Mouse (Mus musculus): Measurements from ENCODE around the gene Ntsr1. TPM values are rescaled to one million over a fixed set of nuclear protein-coding genes. Genes with fewer than 3 reads are reported as not detected.
A peak's percentile ranks its signal among the peaks of the same experiment; 100 is the strongest.

The Ntsr1 gene
- total and polyA plus RNA-seq, 2 experiments from 2014 or later, result 4.1 to 15.2 TPM

GRCm38 (mm10) chr2:180472306-180473079 lies 27.3 kb upstream of the Ntsr1 start:
- no peaks in the 10 kb centered on the region for H3K36me3 ChIP-seq (ENCODE audit: insufficient read depth, low read length)
- peak; percentile 84 for TF ChIP-seq CTCF (IDR thresholded peaks at IDR 0.05)
- no peak overlapping the region for H3K4me3 ChIP-seq (ENCODE audit: low read depth, low read length)
- peak; percentile 41; the same call in 1 of the 2 replicates for ATAC-seq (ENCODE audit: low FRiP score)
- DNase-seq (ENCODE audit: low spot score), result peak; percentile 59
- no peak overlapping the region for H3K4me2 ChIP-seq (ENCODE audit: low read depth, low read length, poor library complexity, severe bottlenecking)
- H3K9ac ChIP-seq (replicated peaks; ENCODE audit: low read length, poor library complexity, severe bottlenecking), result no peak overlapping the region
- no peaks in the 10 kb centered on the region for H3K9me3 ChIP-seq (ENCODE audit: low read length)
- no peak overlapping the region for H3K27ac ChIP-seq (ENCODE audit: low read depth, low read length)
- H3K4me1 ChIP-seq (ENCODE audit: insufficient read depth, low read length), result no peaks in the 10 kb centered on the region
- WGBS, result 5% methylated on average over 21 of the region's 21 CpGs
- H3K27me3 ChIP-seq (ENCODE audit: insufficient read depth, low read length), result no peaks in the 10 kb centered on the region

GRCm38 (mm10) chr2:180473080-180473440 lies 26.7 kb upstream of the Ntsr1 start:
- no peak overlapping the region for H3K4me2 ChIP-seq (ENCODE audit: low read depth, low read length, poor library complexity, severe bottlenecking)
- WGBS, result 32% methylated on average over 7 of the region's 7 CpGs
- no peak overlapping the region for H3K27ac ChIP-seq (ENCODE audit: low read depth, low read length)
- ATAC-seq (ENCODE audit: low FRiP score), result peak; percentile 76
- no peaks in the 10 kb centered on the region for H3K9me3 ChIP-seq (ENCODE audit: low read length)
- H3K4me3 ChIP-seq (ENCODE audit: low read depth, low read length), result no peak overlapping the region
- no peaks in the 10 kb centered on the region for H3K4me1 ChIP-seq (ENCODE audit: insufficient read depth, low read length)
- no peaks in the 10 kb centered on the region for H3K27me3 ChIP-seq (ENCODE audit: insufficient read depth, low read length)
- TF ChIP-seq CTCF (IDR thresholded peaks at IDR 0.05), result peak; percentile 70
- H3K9ac ChIP-seq (replicated peaks; ENCODE audit: low read length, poor library complexity, severe bottlenecking), result no peak overlapping the region
- DNase-seq (ENCODE audit: low spot score), result peak; percentile 94
- H3K36me3 ChIP-seq (ENCODE audit: insufficient read depth, low read length), result no peaks in the 10 kb centered on the region

DNA sequence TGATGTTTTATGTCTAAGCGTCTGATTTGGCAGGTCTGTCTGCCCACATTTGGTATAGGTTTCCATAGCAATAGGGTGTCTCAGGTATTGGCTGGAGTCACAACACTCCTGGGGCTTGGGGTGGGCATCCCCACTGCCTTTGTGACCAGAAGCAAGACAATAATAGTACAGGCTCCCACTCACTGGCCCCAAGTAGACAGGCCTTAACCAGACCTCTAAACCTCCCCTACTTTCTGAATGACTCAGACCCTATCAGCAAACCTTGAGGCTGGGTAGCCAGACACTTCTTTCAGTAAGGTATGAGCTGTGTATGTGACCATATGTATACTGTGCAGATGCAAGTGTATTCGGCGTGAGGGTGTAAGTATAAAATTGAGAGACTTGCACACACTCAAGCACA lies 24.9 kb upstream of the Ntsr1 start:
- Histone ChIP-seq H3K4me3 (ENCODE audit: low read depth, low read length) (no peak overlapping the region), H3K9me3 (ENCODE audit: low read length) (no peaks in the 10 kb centered on the region), H3K4me1 (ENCODE audit: insufficient read depth, low read length) (no peaks in the 10 kb centered on the region), H3K27ac (ENCODE audit: low read depth, low read length) (no peak overlapping the region), H3K36me3 (ENCODE audit: insufficient read depth, low read length) (no peaks in the 10 kb centered on the region), H3K27me3 (ENCODE audit: insufficient read depth, low read length) (no peaks in the 10 kb centered on the region), H3K4me2 (ENCODE audit: low read depth, low read length, poor library complexity, severe bottlenecking) (no peak overlapping the region), H3K9ac (replicated peaks; ENCODE audit: low read length, poor library complexity, severe bottlenecking) (no peak overlapping the region)
- DNase-seq (ENCODE audit: low spot score) (no peak), ATAC-seq (ENCODE audit: low FRiP score) (no peak)
- TF ChIP-seq CTCF (IDR thresholded peaks at IDR 0.05), result no peak
- 90% methylated on average over 3 of the region's 3 CpGs for WGBS

DNA sequence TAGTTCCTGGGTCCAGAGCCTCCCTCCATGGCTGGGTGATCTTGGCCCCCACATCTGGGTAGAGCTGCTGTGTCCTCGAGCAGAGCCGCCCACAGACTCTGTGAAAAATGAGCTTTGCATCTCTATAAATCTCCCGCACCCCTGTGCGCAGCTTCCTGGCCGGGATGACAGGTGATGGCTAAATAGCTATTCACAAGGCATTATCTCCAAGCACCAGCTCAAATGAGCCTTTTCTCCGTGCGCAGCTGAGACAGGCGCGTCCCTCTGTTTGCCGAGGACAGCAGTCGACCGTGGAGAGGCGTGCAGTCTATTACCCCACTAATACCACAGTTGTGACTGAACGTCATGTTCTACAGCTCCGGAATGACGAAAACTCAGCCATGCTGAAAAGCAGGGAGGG lies 17.5 kb upstream of the Ntsr1 start:
- Histone ChIP-seq H3K4me2 (ENCODE audit: low read depth, low read length, poor library complexity, severe bottlenecking) (no peak overlapping the region), H3K27ac (ENCODE audit: low read depth, low read length) (no peak overlapping the region), H3K4me1 (ENCODE audit: insufficient read depth, low read length) (peaks cover 6% of the 10 kb centered on the region; the same call in 1 of the 2 replicates), H3K4me3 (ENCODE audit: low read depth, low read length) (no peak overlapping the region), H3K27me3 (ENCODE audit: insufficient read depth, low read length) (no peaks in the 10 kb centered on the region), H3K9me3 (ENCODE audit: low read length) (no peaks in the 10 kb centered on the region), H3K9ac (replicated peaks; ENCODE audit: low read length, poor library complexity, severe bottlenecking) (no peak overlapping the region), H3K36me3 (ENCODE audit: insufficient read depth, low read length) (no peaks in the 10 kb centered on the region)
- no peak for TF ChIP-seq CTCF (IDR thresholded peaks at IDR 0.05)
- peak; percentile 25 for DNase-seq (ENCODE audit: low spot score)
- 5% methylated on average over 16 of the region's 16 CpGs for WGBS
- ATAC-seq (ENCODE audit: low FRiP score), result no peak

- Histone ChIP-seq H3K27me3 (ENCODE audit: insufficient read depth, low read length) (no peaks in the 10 kb centered on the region), H3K36me3 (ENCODE audit: insufficient read depth, low read length) (no peaks in the 10 kb centered on the region), H3K4me1 (ENCODE audit: insufficient read depth, low read length) (peaks cover 6% of the 10 kb centered on the region; the same call in 1 of the 2 replicates), H3K27ac (ENCODE audit: low read depth, low read length) (no peak overlapping the region), H3K4me2 (ENCODE audit: low read depth, low read length, poor library complexity, severe bottlenecking) (no peak overlapping the region), H3K9me3 (ENCODE audit: low read length) (no peaks in the 10 kb centered on the region), H3K9ac (replicated peaks; ENCODE audit: low read length, poor library complexity, severe bottlenecking) (no peak overlapping the region; the same call in 1 of the 2 replicates), H3K4me3 (ENCODE audit: low read depth, low read length) (no peak overlapping the region)
- ATAC-seq (ENCODE audit: low FRiP score), result no peak
- DNase-seq (ENCODE audit: low spot score), result no peak
- TF ChIP-seq CTCF (IDR thresholded peaks at IDR 0.05), result no peak
- WGBS, result 55% methylated on average over 4 of the region's 4 CpGs
These were observed 14.9 kb upstream of the Ntsr1 start for GRCm38 (mm10) chr2:180484882-180485281.

DNA sequence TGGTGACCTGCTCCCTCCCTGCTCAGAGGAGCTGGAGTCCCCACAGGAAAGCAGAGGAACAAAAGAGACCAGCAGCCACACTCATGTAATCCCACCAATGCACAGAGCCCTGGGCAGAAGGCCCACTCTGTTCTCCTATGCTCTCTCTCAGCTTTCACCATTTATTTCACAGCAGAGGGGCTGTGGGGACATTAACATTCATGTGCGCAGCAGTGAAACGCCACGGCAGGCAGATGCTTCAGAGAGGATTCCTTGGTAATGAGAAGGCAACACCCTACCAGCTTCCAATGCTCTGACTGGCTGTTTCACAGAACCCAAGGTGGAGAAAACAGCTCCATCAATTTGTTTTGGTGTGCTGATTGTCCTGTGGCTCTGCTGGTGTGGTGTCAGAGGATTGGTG lies 14.5 kb upstream of the Ntsr1 start:
- no peak overlapping the region for H3K27ac ChIP-seq (ENCODE audit: low read depth, low read length)
- H3K4me1 ChIP-seq (ENCODE audit: insufficient read depth, low read length), result peaks cover 6% of the 10 kb centered on the region; the same call in 1 of the 2 replicates
- 9% methylated on average over 3 of the region's 3 CpGs for WGBS
- DNase-seq (ENCODE audit: low spot score) (no peak), ATAC-seq (ENCODE audit: low FRiP score) (no peak)
- no peak overlapping the region for H3K4me2 ChIP-seq (ENCODE audit: low read depth, low read length, poor library complexity, severe bottlenecking)
- no peak overlapping the region for H3K4me3 ChIP-seq (ENCODE audit: low read depth, low read length)
- no peaks in the 10 kb centered on the region for H3K27me3 ChIP-seq (ENCODE audit: insufficient read depth, low read length)
- no peak overlapping the region; the same call in 1 of the 2 replicates for H3K9ac ChIP-seq (replicated peaks; ENCODE audit: low read length, poor library complexity, severe bottlenecking)
- no peak for TF ChIP-seq CTCF (IDR thresholded peaks at IDR 0.05)
- no peaks in the 10 kb centered on the region for H3K9me3 ChIP-seq (ENCODE audit: low read length)
- no peaks in the 10 kb centered on the region for H3K36me3 ChIP-seq (ENCODE audit: insufficient read depth, low read length)

Measured in midbrain, postnatal 0 days (tissue).